Mouse (Mus musculus): ENCODE measurements around the gene Sgms1. TPM values are rescaled to one million over a fixed set of nuclear protein-coding genes. Genes with fewer than 3 reads are reported as not detected.

Gene Sgms1
- polyA plus RNA-seq, 2 experiments: 20.8 to 36.8 TPM

DNA sequence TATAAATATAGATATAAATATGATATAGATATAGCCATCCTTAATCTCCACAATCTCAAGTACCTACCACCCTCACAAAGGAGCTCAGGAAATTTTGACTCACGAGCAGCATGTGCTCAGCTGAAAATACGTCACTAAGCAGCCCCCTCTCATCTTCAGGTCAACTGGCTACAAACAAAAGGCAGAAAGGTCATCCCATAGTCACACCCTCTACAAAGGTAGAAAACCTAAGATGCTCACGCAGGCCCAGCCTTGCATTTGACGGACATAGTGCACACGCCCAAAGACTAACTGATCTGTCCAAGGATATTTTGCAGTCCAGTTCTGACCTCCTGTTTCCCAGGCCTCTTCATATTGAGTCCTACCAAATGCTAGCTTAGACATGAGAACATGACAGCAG, 159.2 kb downstream of the Sgms1 start:
- H3K27ac ChIP-seq (replicated peaks; ENCODE audit: low read depth, low read length): no peak overlapping the region
- 92% methylated on average over 5 of the region's 5 CpGs for WGBS
- H3K36me3 ChIP-seq (ENCODE audit: control insufficient read depth, insufficient read depth, low read length): no peaks in the 10 kb centered on the region
- peaks cover 20% of the 10 kb centered on the region for H3K4me1 ChIP-seq (ENCODE audit: control insufficient read depth, insufficient read depth, low read length)
- ATAC-seq (ENCODE audit: low FRiP score, low read depth) (no peak), DNase-seq (ENCODE audit: low spot score) (no peak)
- H3K9ac ChIP-seq (ENCODE audit: low read depth, low read length, severe bottlenecking): no peak overlapping the region
- H3K27me3 ChIP-seq (ENCODE audit: control insufficient read depth, insufficient read depth, low read length): no peaks in the 10 kb centered on the region
- no peak for TF ChIP-seq POLR2A (IDR thresholded peaks at IDR 0.05; ENCODE audit: borderline replicate concordance, extremely low read depth, insufficient read depth, insufficient read length)
- H3K4me2 ChIP-seq (replicated peaks; ENCODE audit: low read depth, low read length, severe bottlenecking): no peak overlapping the region
- H3K4me3 ChIP-seq (replicated peaks; ENCODE audit: low read length): no peak overlapping the region
- H3K9me3 ChIP-seq (ENCODE audit: control insufficient read depth, low read length): no peaks in the 10 kb centered on the region

- Histone ChIP-seq H3K9ac (ENCODE audit: low read depth, low read length, severe bottlenecking) (no peak overlapping the region), H3K27me3 (ENCODE audit: control insufficient read depth, insufficient read depth, low read length) (no peaks in the 10 kb centered on the region), H3K36me3 (ENCODE audit: control insufficient read depth, insufficient read depth, low read length) (no peaks in the 10 kb centered on the region), H3K9me3 (ENCODE audit: control insufficient read depth, low read length) (no peaks in the 10 kb centered on the region), H3K27ac (replicated peaks; ENCODE audit: low read depth, low read length) (no peak overlapping the region), H3K4me2 (replicated peaks; ENCODE audit: low read depth, low read length, severe bottlenecking) (no peak overlapping the region), H3K4me1 (ENCODE audit: control insufficient read depth, insufficient read depth, low read length) (peaks cover 15% of the 10 kb centered on the region), H3K4me3 (replicated peaks; ENCODE audit: low read length) (no peak overlapping the region)
- DNase-seq (ENCODE audit: low spot score) (no peak), ATAC-seq (ENCODE audit: low FRiP score, low read depth) (no peak)
- WGBS: 88% methylated on average over 5 of the region's 5 CpGs
- TF ChIP-seq POLR2A (IDR thresholded peaks at IDR 0.05; ENCODE audit: borderline replicate concordance, extremely low read depth, insufficient read depth, insufficient read length): no peak
Observed at GRCm38 (mm10) chr19:32229776-32230175, 159.7 kb downstream of the Sgms1 start.

DNA sequence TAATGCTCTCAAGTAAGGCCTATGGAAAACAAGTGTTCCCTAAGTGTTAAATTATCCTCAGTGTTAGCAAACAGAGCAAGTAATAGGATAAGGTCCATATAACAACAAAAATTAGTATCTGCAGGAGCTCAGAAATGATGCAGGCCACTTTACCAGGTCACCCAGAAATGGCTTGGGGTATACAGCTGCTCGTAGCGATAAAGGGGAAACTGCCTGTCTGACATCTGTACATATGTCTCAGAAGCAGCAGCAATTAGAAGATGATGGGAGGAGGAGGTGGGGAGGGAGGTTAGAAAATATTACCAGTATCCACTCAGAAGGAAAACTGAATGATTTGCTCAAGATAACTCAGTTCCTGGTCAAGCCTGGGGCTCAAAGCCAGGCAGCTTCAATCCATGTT, 162.3 kb downstream of the Sgms1 start:
- no peaks in the 10 kb centered on the region for H3K27me3 ChIP-seq (ENCODE audit: control insufficient read depth, insufficient read depth, low read length)
- no peak overlapping the region for H3K4me2 ChIP-seq (replicated peaks; ENCODE audit: low read depth, low read length, severe bottlenecking)
- TF ChIP-seq POLR2A (IDR thresholded peaks at IDR 0.05; ENCODE audit: borderline replicate concordance, extremely low read depth, insufficient read depth, insufficient read length): no peak
- DNase-seq (ENCODE audit: low spot score) (no peak), ATAC-seq (ENCODE audit: low FRiP score, low read depth) (no peak)
- no peaks in the 10 kb centered on the region for H3K9me3 ChIP-seq (ENCODE audit: control insufficient read depth, low read length)
- no peak overlapping the region for H3K4me3 ChIP-seq (replicated peaks; ENCODE audit: low read length)
- no peaks in the 10 kb centered on the region for H3K36me3 ChIP-seq (ENCODE audit: control insufficient read depth, insufficient read depth, low read length)
- WGBS: 83% methylated on average over 2 of the region's 2 CpGs
- no peak overlapping the region for H3K9ac ChIP-seq (ENCODE audit: low read depth, low read length, severe bottlenecking)
- H3K4me1 ChIP-seq (ENCODE audit: control insufficient read depth, insufficient read depth, low read length): peaks cover 9% of the 10 kb centered on the region; the same call in 1 of the 2 replicates
- no peak overlapping the region for H3K27ac ChIP-seq (replicated peaks; ENCODE audit: low read depth, low read length)

GRCm38 (mm10) chr19:32225097-32225490, 164.4 kb downstream of the Sgms1 start:
- Histone ChIP-seq H3K27ac (replicated peaks; ENCODE audit: low read depth, low read length) (no peak overlapping the region), H3K9ac (ENCODE audit: low read depth, low read length, severe bottlenecking) (no peak overlapping the region), H3K4me1 (ENCODE audit: control insufficient read depth, insufficient read depth, low read length) (no peaks in the 10 kb centered on the region), H3K36me3 (ENCODE audit: control insufficient read depth, insufficient read depth, low read length) (no peaks in the 10 kb centered on the region; the same call in 1 of the 2 replicates), H3K27me3 (ENCODE audit: control insufficient read depth, insufficient read depth, low read length) (no peaks in the 10 kb centered on the region), H3K4me2 (replicated peaks; ENCODE audit: low read depth, low read length, severe bottlenecking) (no peak overlapping the region), H3K9me3 (ENCODE audit: control insufficient read depth, low read length) (no peaks in the 10 kb centered on the region), H3K4me3 (replicated peaks; ENCODE audit: low read length) (no peak overlapping the region)
- WGBS: 78% methylated on average over 9 of the region's 9 CpGs
- no peak for DNase-seq (ENCODE audit: low spot score)
- ATAC-seq (ENCODE audit: low FRiP score, low read depth): no peak
- no peak for TF ChIP-seq POLR2A (IDR thresholded peaks at IDR 0.05; ENCODE audit: borderline replicate concordance, extremely low read depth, insufficient read depth, insufficient read length)

- 65% methylated on average over 2 of the region's 2 CpGs for WGBS
- H3K27ac ChIP-seq (replicated peaks; ENCODE audit: low read depth, low read length): no peak overlapping the region
- H3K9ac ChIP-seq (ENCODE audit: low read depth, low read length, severe bottlenecking): no peak overlapping the region
- H3K36me3 ChIP-seq (ENCODE audit: control insufficient read depth, insufficient read depth, low read length): no peaks in the 10 kb centered on the region; the same call in 1 of the 2 replicates
- no peak overlapping the region for H3K4me2 ChIP-seq (replicated peaks; ENCODE audit: low read depth, low read length, severe bottlenecking)
- no peak overlapping the region for H3K4me3 ChIP-seq (replicated peaks; ENCODE audit: low read length)
- no peak for TF ChIP-seq POLR2A (IDR thresholded peaks at IDR 0.05; ENCODE audit: borderline replicate concordance, extremely low read depth, insufficient read depth, insufficient read length)
- H3K4me1 ChIP-seq (ENCODE audit: control insufficient read depth, insufficient read depth, low read length): no peaks in the 10 kb centered on the region
- ATAC-seq (ENCODE audit: low FRiP score, low read depth) (no peak), DNase-seq (ENCODE audit: low spot score) (no peak)
- H3K27me3 ChIP-seq (ENCODE audit: control insufficient read depth, insufficient read depth, low read length): no peaks in the 10 kb centered on the region
- H3K9me3 ChIP-seq (ENCODE audit: control insufficient read depth, low read length): no peaks in the 10 kb centered on the region
Observed at GRCm38 (mm10) chr19:32224318-32225096, 165.0 kb downstream of the Sgms1 start.
